Comparison of ENCODE assay signal across 8 mouse cellular contexts in genomic region chr1:93686961-93687320, GRCm38 (mm10). TPM values are rescaled to one million over a fixed set of nuclear protein-coding genes. Genes with fewer than 3 reads are reported as not detected.
DNase-seq lines count a peak whose midpoint lies in the region; ATAC-seq and TF ChIP-seq lines count a peak whose summit lies in the region.

No protein-coding gene starts in this region.

- H3K4me3 ChIP-seq in forebrain, embryonic 11.5 days (ENCODE audit: low read depth, low read length), result peak overlapping the region; percentile 54
- no peak overlapping the region; the same call in 1 of the 2 replicates for H3K4me3 ChIP-seq in intestine, postnatal 0 days (ENCODE audit: low read depth, low read length)
- peak overlapping the region; percentile 58 for H3K4me3 ChIP-seq in midbrain, embryonic 14.5 days (replicated peaks; ENCODE audit: low read depth, low read length)

- H3K36me3 ChIP-seq in forebrain, embryonic 11.5 days (ENCODE audit: control insufficient read depth, insufficient read depth, low read length), result no peaks in the 10 kb centered on the region; the same call in 1 of the 2 replicates
- no peaks in the 10 kb centered on the region for H3K36me3 ChIP-seq in intestine, postnatal 0 days (ENCODE audit: control insufficient read depth, insufficient read depth)
- peaks cover 5% of the 10 kb centered on the region; the same call in 1 of the 2 replicates for H3K36me3 ChIP-seq in midbrain, embryonic 14.5 days (ENCODE audit: control insufficient read depth, insufficient read depth, low read length)

- TF ChIP-seq CTCF in intestine, postnatal 0 days (IDR thresholded peaks at IDR 0.05; ENCODE audit: low read depth), result no peak

- 48% methylated on average over 3 of the region's 3 CpGs for WGBS in forebrain, embryonic 11.5 days
- WGBS in intestine, postnatal 0 days, result 48% methylated on average over 3 of the region's 3 CpGs
- WGBS in midbrain, embryonic 14.5 days, result 34% methylated on average over 3 of the region's 3 CpGs

- no peaks in the 10 kb centered on the region for H3K4me1 ChIP-seq in forebrain, embryonic 11.5 days (replicated peaks; ENCODE audit: control insufficient read depth, insufficient read depth, low read length)
- H3K4me1 ChIP-seq in intestine, postnatal 0 days (replicated peaks; ENCODE audit: control insufficient read depth, insufficient read depth, low read length), result 0 out of 2 replicates have a peak, but pooled peaks cover 9% of the 10 kb centered on the region
- H3K4me1 ChIP-seq in midbrain, embryonic 14.5 days (ENCODE audit: control insufficient read depth, insufficient read depth, low read length), result 0 out of 2 replicates have a peak, but pooled peaks cover 8% of the 10 kb centered on the region

- H3K9ac ChIP-seq in forebrain, embryonic 11.5 days (ENCODE audit: low read length), result peak overlapping the region; percentile 83
- no peak overlapping the region for H3K9ac ChIP-seq in intestine, postnatal 0 days (ENCODE audit: low read depth, low read length)
- H3K9ac ChIP-seq in midbrain, embryonic 14.5 days (replicated peaks; ENCODE audit: low read length), result peak overlapping the region; percentile 63

- no peak overlapping the region for H3K27ac ChIP-seq in forebrain, embryonic 11.5 days (ENCODE audit: low read depth, low read length)
- H3K27ac ChIP-seq in intestine, postnatal 0 days (ENCODE audit: low read depth, low read length), result no peak overlapping the region
- H3K27ac ChIP-seq in midbrain, embryonic 14.5 days (replicated peaks; ENCODE audit: low read depth, low read length), result peak overlapping the region; percentile 74; the same call in 1 of the 2 replicates

- peak overlapping the region; percentile 86 for H3K4me2 ChIP-seq in forebrain, embryonic 11.5 days (ENCODE audit: low read depth, low read length, severe bottlenecking)
- peak overlapping the region; percentile 95 for H3K4me2 ChIP-seq in intestine, postnatal 0 days (replicated peaks; ENCODE audit: low read depth)
- H3K4me2 ChIP-seq in midbrain, embryonic 14.5 days (ENCODE audit: low read length), result peak overlapping the region; percentile 77

- peaks cover 3% of the 10 kb centered on the region for H3K27me3 ChIP-seq in forebrain, embryonic 11.5 days (ENCODE audit: control insufficient read depth, insufficient read depth, low read length)
- no peaks in the 10 kb centered on the region for H3K27me3 ChIP-seq in intestine, postnatal 0 days (replicated peaks; ENCODE audit: control insufficient read depth, insufficient read depth, low read length)
- no peaks in the 10 kb centered on the region for H3K27me3 ChIP-seq in midbrain, embryonic 14.5 days (ENCODE audit: control insufficient read depth, insufficient read depth, low read length)

- no peaks in the 10 kb centered on the region for H3K9me3 ChIP-seq in forebrain, embryonic 11.5 days (ENCODE audit: control insufficient read depth, low read length)
- no peaks in the 10 kb centered on the region for H3K9me3 ChIP-seq in intestine, postnatal 0 days (ENCODE audit: control insufficient read depth)
- 0 out of 2 replicates have a peak, but pooled peaks cover 3% of the 10 kb centered on the region for H3K9me3 ChIP-seq in midbrain, embryonic 14.5 days (ENCODE audit: control insufficient read depth, low read length)

- peak; percentile 38 to 44 for DNase-seq in heart, adult 9 months (ENCODE audit: low spot score in 2 of 2)
- DNase-seq in heart, postnatal 4 days, result no peak
- no peak for DNase-seq in forebrain, embryonic 11.5 days (ENCODE audit: low spot score)
- DNase-seq in midbrain, embryonic 14.5 days, result peak; percentile 20
- no peak for DNase-seq in adrenal gland, adult 18-20 months (ENCODE audit: low spot score in 2 of 2)
- no peak for DNase-seq in urinary bladder, postnatal 14 days (ENCODE audit: low spot score)

- no peak for ATAC-seq in forebrain, embryonic 11.5 days (replicated peaks; ENCODE audit: low FRiP score)
- ATAC-seq in intestine, postnatal 0 days, result no peak
- ATAC-seq in midbrain, embryonic 14.5 days (ENCODE audit: low FRiP score, low TSS enrichment), result no peak
- no peak for ATAC-seq in megakaryocyte, adult 5-6 weeks (ENCODE audit: poor library complexity, severe bottlenecking)

RNA-seq across cellular contexts. Expression of gene Bok, which starts 1.5 kb away (rescaled TPM):
- total RNA-seq in heart, postnatal 4 days (2021), result 10 to 100 TPM; 16.6 to 16.9 TPM
- polyA plus RNA-seq in forebrain, embryonic 11.5 days (2014; fragmentation: Nextera tagmentation; extraction: Ambion mirVana), result 44.0 and 48.6 TPM in 2 replicates
- 54.4 and 57.2 TPM in 2 replicates for polyA plus RNA-seq in intestine, postnatal 0 days (2015; fragmentation: Nextera tagmentation; extraction: Ambion mirVana)
- 77.6 and 87.4 TPM in 2 replicates for polyA plus RNA-seq in midbrain, embryonic 14.5 days (2014; fragmentation: Nextera tagmentation; extraction: Ambion mirVana)
- total RNA-seq in megakaryocyte, adult 5-6 weeks (2015), result not detected in 2 replicates
- not detected in 2 replicates for total RNA-seq in megakaryocyte, adult 5-6 weeks (2017)
- total RNA-seq in adrenal gland, adult 18-20 months (2021), result 10 to 100 TPM in 1 of 2 experiments, 1 to 10 TPM in 1; 7.6 to 13.1 TPM

RNA-seq across cellular contexts. Expression of gene Stk25, which starts 28.5 kb away (rescaled TPM):
- total RNA-seq in heart, postnatal 4 days (2021), result 100 to 1,000 TPM; 120 to 133 TPM
- 186 and 206 TPM in 2 replicates for polyA plus RNA-seq in forebrain, embryonic 11.5 days (2014; fragmentation: Nextera tagmentation; extraction: Ambion mirVana)
- polyA plus RNA-seq in intestine, postnatal 0 days (2015; fragmentation: Nextera tagmentation; extraction: Ambion mirVana), result 116 and 121 TPM in 2 replicates
- polyA plus RNA-seq in midbrain, embryonic 14.5 days (2014; fragmentation: Nextera tagmentation; extraction: Ambion mirVana), result 357 and 370 TPM in 2 replicates
- total RNA-seq in megakaryocyte, adult 5-6 weeks (2015), result 21.4 and 22.7 TPM in 2 replicates
- 26.5 and 39.6 TPM in 2 replicates for total RNA-seq in megakaryocyte, adult 5-6 weeks (2017)
- total RNA-seq in adrenal gland, adult 18-20 months (2021), result 100 to 1,000 TPM; 116 to 118 TPM

Comparison
In these comparisons a context has a peak if more than half of its experiments do, and no peak if none do; other contexts are left out.
1. DNase-seq: peak in heart, adult 9 months (2 of 2) and midbrain, embryonic 14.5 days (single experiment); none in heart, postnatal 4 days (single experiment), forebrain, embryonic 11.5 days (single experiment), adrenal gland, adult 18-20 months (0 of 2) and urinary bladder, postnatal 14 days (single experiment).
2. RNA of gene Bok, which starts 1.5 kb away (total RNA-seq): 16.6 to 16.9 TPM in heart, postnatal 4 days and 7.6 to 13.1 TPM in adrenal gland, adult 18-20 months; not detected in megakaryocyte, adult 5-6 weeks; every median in the first group is over 4 times any median in the second.
3. Peak in every context shown above with its lines, with median percentiles within 50 percentile points of each other: H3K4me2 ChIP-seq.